Mouse (Mus musculus) lung, adult 10 weeks (tissue): ENCODE results near the gene Wdr17. TPM values are rescaled to one million over a fixed set of nuclear protein-coding genes. Genes with fewer than 3 reads are reported as not detected.

Source experiments
- polyA plus RNA-seq: library from polyadenylated mRNA; stranded (reverse); fragments of 350-450 nt; fragmentation: Illumina TruSeq; extraction: RNeasy Lipid Tissue Mini Kit (QIAGEN cat#74804); gene quantifications from one replicate; pipeline ENCODE4 v1.2.3, GENCODE M21; 2014; ENCODE audit warnings: low read depth, low replicate concordance; ENCODE audit not compliant: insufficient read depth

Wdr17 gene
- polyA plus RNA-seq, result not detected

GRCm38 (mm10) chr8:54886987-54887785, at the start of gene Wdr17:
Gene Wdr17, minus strand, starts transcription at chr8:54887184.

GRCm38 (mm10) chr8:54600671-54601251, 286.2 kb downstream of the Wdr17 start, which contains the start of gene Spata4:
Gene Spata4, plus strand, starts transcription at chr8:54600781.

Other genes with a start within 250 kb of the Wdr17 start
- gene Gpm6a, start 67.7 kb upstream of the Wdr17 start, polyA plus RNA-seq, result 33.4 TPM